Mouse (Mus musculus) neural tube, embryonic 11.5 days (tissue): ENCODE measurements around the gene Gm49416. TPM values are rescaled to one million over a fixed set of nuclear protein-coding genes. Genes with fewer than 3 reads are reported as not detected.
A peak's percentile ranks its signal among the peaks of the same experiment; 100 is the strongest.

Experiments
- ATAC-seq: fragments of 200-750 bp; cut with Nextera tagmentation; 2 replicates; pipeline ENCODE4 v1.8.0; 2017; ENCODE audit warnings: moderate number of reproducible peaks, mild to moderate bottlenecking, moderate TSS enrichment, moderate library complexity; ENCODE audit not compliant: insufficient read depth, low FRiP score, low TSS enrichment
- DNase-seq: peaks from one replicate; pipeline ENCODE4 v3.0.0-alpha.2; 2015; ENCODE audit warnings: low spot score
- H3K27ac ChIP-seq: fragments of 300-500 bp; sonication (generic); 2 replicates; pipeline ENCODE4 v1.5.1; 2014; ENCODE audit warnings: low read depth, mild to moderate bottlenecking, low read length
- H3K27me3 ChIP-seq: fragments of 300-500 bp; sonication (generic); 2 replicates; pipeline ENCODE4 v1.6.1; 2014; ENCODE audit warnings: mild to moderate bottlenecking, low read length, mixed read lengths; ENCODE audit not compliant: control insufficient read depth, insufficient read depth
- H3K36me3 ChIP-seq: fragments of 300-500 bp; sonication (generic); 2 replicates; pipeline ENCODE4 v1.6.1; 2014; ENCODE audit warnings: mild to moderate bottlenecking, low read length, moderate library complexity, mixed read lengths; ENCODE audit not compliant: control insufficient read depth, insufficient read depth
- H3K4me1 ChIP-seq: fragments of 300-500 bp; sonication (generic); 2 replicates; pipeline ENCODE4 v1.6.1; 2014; ENCODE audit warnings: low read length, mixed read lengths; ENCODE audit not compliant: control insufficient read depth, insufficient read depth
- H3K4me2 ChIP-seq: fragments of 300-500 bp; sonication (generic); 2 replicates; pipeline ENCODE4 v1.6.1; 2014; ENCODE audit warnings: low read depth, mild to moderate bottlenecking, moderate library complexity
- H3K4me3 ChIP-seq: fragments of 300-500 bp; sonication (generic); 2 replicates; pipeline ENCODE4 v1.5.1; 2014; ENCODE audit warnings: low read depth, low read length
- H3K9ac ChIP-seq: fragments of 300-500 bp; sonication (generic); 2 replicates; pipeline ENCODE4 v1.6.1; 2014; ENCODE audit warnings: mild to moderate bottlenecking, low read length
- H3K9me3 ChIP-seq: fragments of 300-500 bp; sonication (generic); 2 replicates; pipeline ENCODE4 v1.6.1; 2016; ENCODE audit warnings: low read length; ENCODE audit not compliant: control insufficient read depth
- WGBS: fragments of 180-500 bp; shearing (Covaris S2); extraction: QIAGEN DNeasy Blood & Tissue Kit; methylation state at CpG from one replicate; pipeline ENCODE4 v1.1.7; 2014; 5-methylcytosine and 5-hydroxymethylcytosine counted together
- polyA plus RNA-seq: library from polyadenylated mRNA; unstranded; fragments of >200 nt; fragmentation: Nextera tagmentation; extraction: Ambion mirVana; gene quantifications from 2 replicates; pipeline ENCODE4 v1.2.1, GENCODE M21; 2014

Gene Gm49416
- polyA plus RNA-seq, 1 experiment from 2014 or later = not detected

GRCm38 (mm10) chr19:8921741-8922140 lies 33.0 kb downstream of the Gm49416 start:
- ATAC-seq = no peak
- WGBS = 86% methylated on average over 9 of the region's 9 CpGs
- peak overlapping the region; percentile 84 for H3K9ac ChIP-seq

DNA sequence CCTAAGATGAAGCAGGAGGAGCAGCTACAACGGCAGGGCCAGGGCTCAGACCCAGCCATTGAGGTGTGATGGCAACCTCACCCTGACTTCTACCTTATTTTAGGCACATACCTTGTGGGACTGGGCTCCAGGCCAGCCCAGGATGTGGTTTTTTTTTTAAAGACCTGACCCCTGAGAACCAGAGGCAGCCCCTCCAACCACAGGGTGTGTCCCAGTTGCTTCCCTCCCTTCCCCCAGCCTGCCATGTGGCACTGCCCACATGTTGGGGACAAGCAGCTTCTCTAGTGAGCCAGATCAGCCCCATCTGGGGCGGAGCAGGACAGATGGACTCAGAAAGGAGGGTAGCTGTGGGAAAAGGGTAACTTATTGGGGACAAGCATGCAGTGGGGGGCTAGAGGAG lies 38.0 kb downstream of the Gm49416 start:
- H3K4me1 ChIP-seq = peaks cover 5% of the 10 kb centered on the region; the same call in 1 of the 2 replicates
- H3K27ac ChIP-seq = no peak overlapping the region
- H3K9ac ChIP-seq = no peak overlapping the region
- no peaks in the 10 kb centered on the region for H3K9me3 ChIP-seq
- H3K36me3 ChIP-seq = peaks cover 6% of the 10 kb centered on the region
- H3K27me3 ChIP-seq = no peaks in the 10 kb centered on the region
- DNase-seq = no peak
- no peak overlapping the region for H3K4me3 ChIP-seq
- no peak for ATAC-seq
- 90% methylated on average over 2 of the region's 2 CpGs for WGBS
- no peak overlapping the region for H3K4me2 ChIP-seq

More at GRCm38 (mm10) chr19:8921741-8922140, 33.0 kb downstream of the Gm49416 start:
- Histone ChIP-seq H3K4me2 (peak overlapping the region; percentile 9; the same call in 1 of the 2 replicates), H3K4me3 (no peak overlapping the region), H3K9me3 (no peaks in the 10 kb centered on the region), H3K36me3 (peaks cover 4% of the 10 kb centered on the region; the same call in 1 of the 2 replicates), H3K27me3 (no peaks in the 10 kb centered on the region), H3K4me1 (peaks cover 12% of the 10 kb centered on the region), H3K27ac (no peak overlapping the region)
- no peak for DNase-seq

DNA sequence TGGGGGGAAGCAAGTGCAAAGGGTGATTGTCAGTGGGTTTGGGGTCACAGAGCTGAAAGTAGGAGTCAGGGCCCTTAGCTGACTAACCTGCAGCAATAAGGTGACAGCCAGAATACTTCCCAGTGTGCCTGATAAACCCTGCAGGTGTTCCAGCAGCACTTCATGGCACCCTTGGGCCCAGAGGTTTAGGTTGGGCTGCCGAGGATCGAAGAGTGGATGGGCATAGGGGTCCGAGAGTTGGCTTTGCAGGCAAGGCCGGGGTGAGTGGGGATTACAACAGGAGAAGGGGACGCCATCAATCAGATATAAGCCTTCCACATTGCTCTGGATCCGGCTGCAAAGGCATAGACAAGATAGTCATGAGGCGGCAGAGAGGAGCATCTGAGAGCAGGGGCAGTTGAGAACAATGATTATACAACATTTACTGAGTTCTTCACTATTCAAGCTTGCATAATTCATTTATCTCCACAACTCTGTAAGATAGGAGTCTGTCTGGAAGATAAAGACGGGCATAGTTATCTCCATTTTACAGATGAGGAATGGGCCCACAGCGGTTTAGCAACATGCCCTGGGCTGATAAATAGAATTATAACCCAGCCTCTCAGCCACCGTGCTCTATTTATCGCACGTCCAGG lies 39.3 kb downstream of the Gm49416 start:
- H3K27ac ChIP-seq = no peak overlapping the region
- WGBS = 90% methylated on average over 12 of the region's 12 CpGs
- H3K36me3 ChIP-seq = peaks cover 6% of the 10 kb centered on the region
- H3K27me3 ChIP-seq = no peaks in the 10 kb centered on the region
- H3K4me3 ChIP-seq = no peak overlapping the region
- ATAC-seq (no peak), DNase-seq (no peak)
- no peak overlapping the region for H3K9ac ChIP-seq
- H3K4me1 ChIP-seq = peaks cover 5% of the 10 kb centered on the region; the same call in 1 of the 2 replicates
- no peak overlapping the region for H3K4me2 ChIP-seq
- no peaks in the 10 kb centered on the region for H3K9me3 ChIP-seq

DNA sequence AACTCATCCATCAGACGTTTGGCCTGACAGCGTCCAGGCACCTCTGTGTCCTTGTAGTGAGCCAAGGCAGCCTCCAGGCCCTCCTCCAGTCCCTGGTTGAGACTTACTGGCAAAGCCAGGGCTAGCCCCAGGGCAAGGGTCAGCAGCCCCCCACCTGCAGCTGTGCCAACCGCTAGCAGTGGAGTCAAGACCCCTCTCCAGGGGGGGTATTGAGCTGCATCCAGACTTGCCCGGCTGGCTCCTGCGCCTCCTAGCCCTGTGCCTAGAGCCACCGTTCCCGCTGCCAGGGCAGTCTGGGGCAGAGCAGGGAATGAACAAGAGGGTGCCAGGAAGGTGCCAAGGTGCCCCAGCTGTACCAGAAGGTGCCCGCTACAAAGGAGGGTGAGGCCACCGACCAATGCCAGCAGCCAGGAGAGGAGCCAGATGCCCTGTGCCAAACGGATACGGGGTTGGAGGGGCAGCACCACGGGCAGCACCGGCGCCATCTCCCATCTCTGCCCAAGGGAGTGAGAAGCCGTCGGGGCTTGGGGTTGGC lies 40.0 kb downstream of the Gm49416 start:
- Histone ChIP-seq H3K27me3 (no peaks in the 10 kb centered on the region), H3K4me2 (peak overlapping the region; percentile 82), H3K9ac (peak overlapping the region; percentile 78), H3K9me3 (no peaks in the 10 kb centered on the region), H3K4me1 (peaks cover 5% of the 10 kb centered on the region; the same call in 1 of the 2 replicates), H3K27ac (0 out of 2 replicates have a peak overlapping the region, but pooled peaks have one; percentile 67), H3K4me3 (peak overlapping the region; percentile 64), H3K36me3 (peaks cover 6% of the 10 kb centered on the region)
- DNase-seq = no peak
- ATAC-seq = 0 out of 2 replicates have a peak, but pooled peaks have one; percentile 7
- WGBS = 21% methylated on average over 16 of the region's 16 CpGs

GRCm38 (mm10) chr19:8929224-8930088 lies 40.7 kb downstream of the Gm49416 start, which contains the start of the genes Rom1 and Eml3:
TSS of gene Rom1 (minus strand) at chr19:8929356.
TSS of gene Eml3 (plus strand) at chr19:8929552.
- under 1% methylated on average over 66 of the region's 74 CpGs for WGBS
- Histone ChIP-seq H3K4me2 (peak within 1 kb of the TSS; percentile 82), H3K4me3 (peak within 1 kb of the TSS; percentile 64), H3K27ac (peak within 1 kb of the TSS; percentile 67; the same call in 1 of the 2 replicates), H3K27me3 (no peaks in the 10 kb centered on the region), H3K9ac (peak within 1 kb of the TSS; percentile 78), H3K9me3 (no peaks in the 10 kb centered on the region), H3K36me3 (peaks cover 6% of the 10 kb centered on the region), H3K4me1 (peaks cover 5% of the 10 kb centered on the region; the same call in 1 of the 2 replicates)
- peak; percentile 75 for DNase-seq
- ATAC-seq = peak; percentile 72

DNA sequence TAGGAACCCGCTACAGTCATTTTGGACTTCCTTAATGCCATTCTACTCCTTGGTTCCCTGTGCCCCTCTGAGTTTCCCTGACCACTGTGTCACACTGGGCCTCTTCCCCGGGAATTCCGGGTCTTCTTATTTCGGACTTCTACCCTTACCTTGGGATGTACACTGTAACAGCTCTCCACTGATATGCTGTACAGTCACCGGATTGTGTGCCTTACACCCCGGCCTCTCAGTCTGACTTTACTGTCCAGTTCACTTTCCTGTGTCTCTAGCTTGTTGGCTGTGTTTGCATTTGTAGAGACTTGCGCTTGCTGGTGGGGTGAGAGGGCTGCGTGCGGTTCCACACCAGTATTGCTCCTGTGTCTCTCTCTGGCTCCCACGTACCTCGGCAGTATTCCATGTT lies 41.4 kb downstream of the Gm49416 start:
- no peaks in the 10 kb centered on the region for H3K27me3 ChIP-seq
- peak; percentile 28; the same call in 1 of the 2 replicates for ATAC-seq
- peak overlapping the region; percentile 64 for H3K4me3 ChIP-seq
- WGBS = 15% methylated on average over 11 of the region's 11 CpGs
- H3K9me3 ChIP-seq = no peaks in the 10 kb centered on the region
- peaks cover 5% of the 10 kb centered on the region; the same call in 1 of the 2 replicates for H3K4me1 ChIP-seq
- peaks cover 6% of the 10 kb centered on the region for H3K36me3 ChIP-seq
- peak overlapping the region; percentile 78 for H3K9ac ChIP-seq
- H3K27ac ChIP-seq = no peak overlapping the region
- peak overlapping the region; percentile 82 for H3K4me2 ChIP-seq
- no peak for DNase-seq

DNA sequence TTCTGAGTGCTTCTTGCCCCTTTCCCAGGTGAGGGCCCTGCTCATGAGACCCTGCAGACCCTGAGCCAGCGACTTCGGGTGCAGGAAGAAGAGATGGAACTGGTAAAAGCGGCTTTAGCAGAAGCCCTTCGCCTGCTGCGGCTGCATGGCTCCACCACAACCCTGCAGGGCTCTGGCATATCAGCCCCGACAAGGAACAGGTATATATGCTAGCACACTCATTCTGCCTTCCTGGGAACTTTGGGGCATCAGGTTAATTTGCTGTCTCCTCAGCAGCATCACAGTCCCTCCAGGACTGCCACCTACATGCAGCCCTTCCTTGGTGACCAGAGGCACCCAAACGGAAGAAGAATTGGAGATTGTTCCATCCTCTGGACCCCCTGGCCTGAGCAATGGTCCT lies 42.0 kb downstream of the Gm49416 start:
- Histone ChIP-seq H3K4me2 (no peak overlapping the region; the same call in 1 of the 2 replicates), H3K27ac (no peak overlapping the region), H3K36me3 (peaks cover 4% of the 10 kb centered on the region), H3K4me1 (peaks cover 5% of the 10 kb centered on the region; the same call in 1 of the 2 replicates), H3K9ac (no peak overlapping the region; the same call in 1 of the 2 replicates), H3K27me3 (no peaks in the 10 kb centered on the region), H3K9me3 (no peaks in the 10 kb centered on the region), H3K4me3 (no peak overlapping the region)
- no peak for DNase-seq
- WGBS = 83% methylated on average over 7 of the region's 7 CpGs
- no peak for ATAC-seq

GRCm38 (mm10) chr19:8936736-8937135 lies 48.0 kb downstream of the Gm49416 start:
- WGBS = 94% methylated on average over 2 of the region's 2 CpGs
- no peak for ATAC-seq
- no peak for DNase-seq

More at GRCm38 (mm10) chr19:8936736-8937135, 48.0 kb downstream of the Gm49416 start:
- H3K4me1 ChIP-seq = 0 out of 2 replicates have a peak, but pooled peaks cover 3% of the 10 kb centered on the region
- no peak overlapping the region for H3K27ac ChIP-seq
- no peaks in the 10 kb centered on the region for H3K36me3 ChIP-seq
- H3K27me3 ChIP-seq = no peaks in the 10 kb centered on the region
- H3K9ac ChIP-seq = no peak overlapping the region
- no peak overlapping the region for H3K4me3 ChIP-seq
- no peak overlapping the region for H3K4me2 ChIP-seq
- H3K9me3 ChIP-seq = no peaks in the 10 kb centered on the region
